Mouse (Mus musculus) limb, embryonic 14.5 days (tissue): ENCODE results near the gene Evi2. TPM values are rescaled to one million over a fixed set of nuclear protein-coding genes. Genes with fewer than 3 reads are reported as not detected.

Experiments
- ATAC-seq: fragments of 200-750 bp; cut with Nextera tagmentation; 2 replicates; pipeline ENCODE4 v1.8.0; 2017; ENCODE audit warnings: low read depth, moderate number of reproducible peaks, moderate TSS enrichment; ENCODE audit not compliant: low FRiP score
- DNase-seq: peaks from one replicate; pipeline ENCODE4 v3.0.0-alpha.2; 2015; ENCODE audit warnings: low spot score
- H3K27ac ChIP-seq: fragments of 300-500 bp; sonication (generic); replicated peaks from 2 replicates; pipeline ENCODE4 v1.5.1; 2014; ENCODE audit warnings: low read depth, mild to moderate bottlenecking, low read length, moderate library complexity, mixed read lengths
- H3K27me3 ChIP-seq: fragments of 300-500 bp; sonication (generic); 2 replicates; pipeline ENCODE4 v1.6.1; 2014; ENCODE audit warnings: low read length, mixed read lengths; ENCODE audit not compliant: control insufficient read depth, insufficient read depth
- H3K36me3 ChIP-seq: fragments of 300-500 bp; sonication (generic); 2 replicates; pipeline ENCODE4 v1.6.1; 2014; ENCODE audit warnings: mild to moderate bottlenecking, low read length, moderate library complexity, mixed read lengths; ENCODE audit not compliant: control insufficient read depth, insufficient read depth
- H3K4me1 ChIP-seq: fragments of 300-500 bp; sonication (generic); 2 replicates; pipeline ENCODE4 v1.6.1; 2014; ENCODE audit warnings: antibody characterized with exemption, low read length, mixed read lengths; ENCODE audit not compliant: control insufficient read depth, insufficient read depth
- H3K4me2 ChIP-seq: fragments of 300-500 bp; sonication (generic); replicated peaks from 2 replicates; pipeline ENCODE4 v1.6.1; 2014; ENCODE audit warnings: low read depth, mild to moderate bottlenecking, low read length, moderate library complexity; ENCODE audit not compliant: severe bottlenecking
- H3K4me3 ChIP-seq: fragments of 300-500 bp; sonication (generic); replicated peaks from 2 replicates; pipeline ENCODE4 v1.5.1; 2014; ENCODE audit warnings: low read length
- H3K9ac ChIP-seq: fragments of 300-500 bp; sonication (generic); 2 replicates; pipeline ENCODE4 v1.6.1; 2014; ENCODE audit warnings: mild to moderate bottlenecking, low read depth, low read length, moderate library complexity; ENCODE audit not compliant: severe bottlenecking
- H3K9me3 ChIP-seq: fragments of 300-500 bp; sonication (generic); 2 replicates; pipeline ENCODE4 v1.6.1; 2016; ENCODE audit warnings: low read length; ENCODE audit not compliant: control insufficient read depth
- POLR2A ChIP-seq: fragments of 200-500 bp; IDR thresholded peaks from 2 replicates; pipeline ENCODE4 v1.8.0; 2012; ENCODE audit warnings: inconsistent platforms, mild to moderate bottlenecking, moderate library complexity, borderline replicate concordance; ENCODE audit not compliant: insufficient read depth, insufficient read length; ENCODE audit errors: extremely low read depth
- WGBS: fragments of 180-500 bp; shearing (Covaris S2); extraction: QIAGEN DNeasy Blood & Tissue Kit; methylation state at CpG from one replicate; pipeline ENCODE4 v1.1.7; 2014; 5-methylcytosine and 5-hydroxymethylcytosine counted together
- polyA plus RNA-seq, 2 experiments: library from polyadenylated mRNA; depleted of rRNA in 1 of 2; stranded (reverse) in 1 of 2; unstranded in 1 of 2; fragments of >200 nt; fragmentation: Nextera tagmentation in 1 of 2; extraction: Ambion mirVana in 1 of 2; gene quantifications; 2 replicates each; pipeline versions ENCODE4 v1.2.1 to v1.2.3; 2012 to 2014

Evi2 gene
- polyA plus RNA-seq, 2 experiments, result 0.16 to 0.84 TPM

- ATAC-seq (no peak), DNase-seq (no peak)
- no peak overlapping the region for H3K9ac ChIP-seq
- WGBS, result 94% methylated on average over 3 of the region's 3 CpGs
- H3K4me3 ChIP-seq, result no peak overlapping the region
- H3K4me2 ChIP-seq, result no peak overlapping the region
- no peak overlapping the region for H3K27ac ChIP-seq
- peaks cover 30% of the 10 kb centered on the region for H3K36me3 ChIP-seq
- no peaks in the 10 kb centered on the region for H3K27me3 ChIP-seq
- H3K4me1 ChIP-seq, result no peaks in the 10 kb centered on the region
- no peak for TF ChIP-seq POLR2A
- no peaks in the 10 kb centered on the region for H3K9me3 ChIP-seq
Observed at GRCm38 (mm10) chr11:79526549-79526948, 3.8 kb downstream of the Evi2 start.

DNA sequence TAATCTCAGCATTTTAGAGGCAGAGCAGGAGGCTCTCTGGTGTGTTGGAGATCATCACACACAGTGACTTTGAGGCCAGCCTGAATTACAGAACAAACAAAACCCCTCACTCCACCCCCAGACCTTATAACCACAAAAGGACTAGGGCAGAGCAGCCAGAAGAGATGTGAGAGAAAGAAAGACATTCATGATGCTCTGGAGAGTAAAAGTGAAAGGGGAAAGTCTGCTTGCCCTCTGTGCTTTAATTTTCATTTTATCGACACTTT lies 6.1 kb downstream of the Evi2 start:
- no peak overlapping the region for H3K9ac ChIP-seq
- peaks cover 17% of the 10 kb centered on the region for H3K36me3 ChIP-seq
- H3K4me2 ChIP-seq, result no peak overlapping the region
- no peaks in the 10 kb centered on the region for H3K9me3 ChIP-seq
- no peak overlapping the region for H3K4me3 ChIP-seq
- H3K27ac ChIP-seq, result no peak overlapping the region
- DNase-seq (no peak), ATAC-seq (no peak)
- no peaks in the 10 kb centered on the region for H3K27me3 ChIP-seq
- TF ChIP-seq POLR2A, result no peak
- H3K4me1 ChIP-seq, result no peaks in the 10 kb centered on the region
- 88% methylated on average over 1 of the region's 1 CpGs for WGBS

GRCm38 (mm10) chr11:79523560-79524309 lies 6.7 kb downstream of the Evi2 start, which contains the start of gene Evi2b:
Gene Evi2b, minus strand, starts transcription at chr11:79523762.
- Histone ChIP-seq H3K27ac (no peak within 1 kb of the TSS), H3K4me2 (no peak within 1 kb of the TSS), H3K36me3 (peaks cover 17% of the 10 kb centered on the region), H3K9me3 (no peaks in the 10 kb centered on the region), H3K4me3 (no peak within 1 kb of the TSS), H3K4me1 (no peaks in the 10 kb centered on the region), H3K27me3 (no peaks in the 10 kb centered on the region), H3K9ac (no peak within 1 kb of the TSS)
- no peak for TF ChIP-seq POLR2A
- ATAC-seq, result no peak
- no peak for DNase-seq
- 74% methylated on average over 10 of the region's 10 CpGs for WGBS

DNA sequence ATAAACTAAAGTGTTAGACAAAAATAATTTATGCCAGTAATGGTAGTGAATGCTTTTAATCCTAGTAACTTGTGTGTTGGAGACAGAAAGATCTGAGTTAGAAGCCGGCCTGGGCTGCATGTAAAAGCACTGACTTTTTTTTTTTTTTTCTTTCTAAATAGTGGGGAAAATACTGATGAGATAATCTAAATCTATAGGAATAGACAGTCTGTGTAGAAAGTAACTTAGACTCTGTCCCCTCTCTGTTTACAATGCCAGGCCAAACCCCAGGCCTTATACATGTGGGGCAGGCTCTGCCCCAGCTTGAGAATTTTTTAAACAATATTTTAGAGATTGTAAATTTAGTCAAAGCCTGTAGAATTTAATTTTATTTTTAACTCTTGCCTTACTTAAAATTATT lies 7.4 kb downstream of the Evi2 start:
- no peak for ATAC-seq
- H3K27ac ChIP-seq, result no peak overlapping the region
- H3K9me3 ChIP-seq, result no peaks in the 10 kb centered on the region
- DNase-seq, result no peak
- no peaks in the 10 kb centered on the region for H3K4me1 ChIP-seq
- H3K9ac ChIP-seq, result no peak overlapping the region
- no peak for TF ChIP-seq POLR2A
- H3K36me3 ChIP-seq, result peaks cover 16% of the 10 kb centered on the region
- no peak overlapping the region for H3K4me2 ChIP-seq
- no peak overlapping the region for H3K4me3 ChIP-seq
- WGBS, result 85% methylated on average over 1 of the region's 1 CpGs
- no peaks in the 10 kb centered on the region for H3K27me3 ChIP-seq

DNA sequence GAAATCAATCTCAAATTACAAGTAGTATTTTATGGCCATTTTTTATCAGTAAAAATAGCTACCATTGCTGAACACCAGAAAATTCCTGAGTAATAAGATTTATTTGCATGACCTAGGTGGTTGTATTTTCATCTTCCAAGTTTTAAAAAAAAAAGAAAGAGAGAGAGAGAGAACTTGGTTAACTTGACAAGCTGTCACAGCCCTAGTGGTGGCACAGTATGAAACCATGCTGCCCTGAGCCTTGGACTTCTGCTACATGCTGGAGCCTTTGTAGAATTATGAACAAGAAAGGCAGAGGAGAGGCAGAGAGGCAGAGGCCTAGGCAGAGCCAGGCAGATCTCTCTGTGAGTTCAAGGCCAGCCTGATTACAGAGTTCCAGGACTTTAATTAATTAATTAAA lies 8.5 kb downstream of the Evi2 start:
- Histone ChIP-seq H3K27ac (no peak overlapping the region), H3K36me3 (peaks cover 7% of the 10 kb centered on the region; the same call in 1 of the 2 replicates), H3K9ac (no peak overlapping the region), H3K4me3 (no peak overlapping the region), H3K4me1 (no peaks in the 10 kb centered on the region), H3K27me3 (no peaks in the 10 kb centered on the region), H3K9me3 (no peaks in the 10 kb centered on the region), H3K4me2 (no peak overlapping the region)
- TF ChIP-seq POLR2A, result no peak
- DNase-seq, result no peak
- ATAC-seq, result no peak

DNA sequence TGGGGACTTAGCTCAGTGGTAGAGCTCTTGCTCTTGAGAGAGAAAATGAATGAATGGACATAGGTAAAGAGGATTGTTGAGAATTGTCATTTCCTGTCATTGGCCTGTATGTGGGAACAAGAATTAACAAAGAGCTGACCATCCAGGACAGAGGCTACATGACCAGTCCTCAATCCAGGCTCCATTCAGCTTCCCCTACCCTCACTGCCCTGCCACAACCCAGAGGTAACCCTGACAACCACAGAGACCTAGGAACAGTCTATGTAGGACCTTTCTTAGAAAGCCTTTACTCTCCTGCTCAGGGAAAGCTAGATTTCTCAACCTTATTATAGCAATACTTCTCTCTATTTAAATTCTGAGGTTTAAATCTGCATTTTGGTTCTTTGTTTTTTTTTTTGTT lies 9.6 kb downstream of the Evi2 start:
- ATAC-seq (no peak), DNase-seq (no peak)
- Histone ChIP-seq H3K4me1 (no peaks in the 10 kb centered on the region), H3K4me2 (no peak overlapping the region), H3K9me3 (no peaks in the 10 kb centered on the region), H3K36me3 (peaks cover 6% of the 10 kb centered on the region; the same call in 1 of the 2 replicates), H3K4me3 (no peak overlapping the region), H3K27ac (no peak overlapping the region), H3K27me3 (no peaks in the 10 kb centered on the region), H3K9ac (no peak overlapping the region)
- TF ChIP-seq POLR2A, result no peak
